Comparison of ENCODE assay signal across 8 mouse cellular contexts in the genomic region with DNA sequence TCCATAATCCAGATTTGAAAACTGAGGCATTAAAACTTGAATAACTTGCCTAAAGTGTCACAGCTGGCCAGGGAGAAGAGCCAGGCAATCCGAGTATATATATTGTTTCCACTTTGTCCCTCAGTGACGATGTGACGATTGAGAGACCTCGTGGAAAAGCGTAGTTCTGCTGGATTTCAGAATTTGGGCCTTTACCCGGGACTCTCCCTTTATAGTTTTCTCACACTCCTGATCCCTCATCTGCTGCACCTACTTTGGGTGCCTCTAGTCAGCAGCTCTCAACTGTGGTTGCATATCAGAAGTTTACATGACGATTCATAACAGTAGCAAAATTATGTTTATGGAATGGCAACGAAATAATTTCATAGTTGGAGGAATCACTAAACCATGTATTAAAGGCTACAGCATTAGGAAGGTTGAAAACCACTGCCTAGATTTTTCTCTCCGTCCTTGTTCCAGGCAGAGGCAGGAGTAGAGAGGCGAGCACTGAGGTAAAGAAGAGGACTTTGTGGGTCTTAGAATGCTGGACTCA. TPM values are rescaled to one million over a fixed set of nuclear protein-coding genes. Genes with fewer than 3 reads are reported as not detected.
DNase-seq lines count a peak whose midpoint lies in the region; ATAC-seq and TF ChIP-seq lines count a peak whose summit lies in the region.

No protein-coding gene starts in this region.

- H3K4me2 ChIP-seq in embryonic facial prominence, embryonic 13.5 days = peak overlapping the region; percentile 77
- H3K4me2 ChIP-seq in intestine, embryonic 16.5 days (ENCODE audit: low read depth, low read length) = peak overlapping the region; percentile 67

- H3K9me3 ChIP-seq in megakaryocyte, embryonic 14.5 days = no peaks in the 10 kb centered on the region
- no peaks in the 10 kb centered on the region for H3K9me3 ChIP-seq in embryonic facial prominence, embryonic 13.5 days
- no peaks in the 10 kb centered on the region for H3K9me3 ChIP-seq in intestine, embryonic 16.5 days (ENCODE audit: control insufficient read depth, low read length)

- peak overlapping the region; percentile 57; the same call in 1 of the 2 replicates for H3K27ac ChIP-seq in embryonic facial prominence, embryonic 13.5 days
- peak overlapping the region; percentile 85 for H3K27ac ChIP-seq in intestine, embryonic 16.5 days (ENCODE audit: low read length)
- H3K27ac ChIP-seq in olfactory bulb, adult 2 months (ENCODE audit: insufficient read depth, low read depth, low read length) = no peak overlapping the region

- peaks cover 3% of the 10 kb centered on the region for H3K27me3 ChIP-seq in megakaryocyte, embryonic 14.5 days (replicated peaks)
- H3K27me3 ChIP-seq in embryonic facial prominence, embryonic 13.5 days = no peaks in the 10 kb centered on the region
- no peaks in the 10 kb centered on the region for H3K27me3 ChIP-seq in intestine, embryonic 16.5 days (replicated peaks; ENCODE audit: control insufficient read depth, insufficient read depth, low read length)

- no peak for DNase-seq in thymus, postnatal 0 days (ENCODE audit: low spot score)
- DNase-seq in T-cell, adult 2 months (ENCODE audit: low spot score) = no peak
- DNase-seq in lung, postnatal 10 days = no peak

- no peak for TF ChIP-seq POLR2A in olfactory bulb, adult 2 months (IDR thresholded peaks at IDR 0.05; ENCODE audit: insufficient read depth, low read depth, low read length)

- WGBS in embryonic facial prominence, embryonic 13.5 days = 40% methylated on average over 10 of the region's 10 CpGs
- 30% methylated on average over 10 of the region's 10 CpGs for WGBS in intestine, embryonic 16.5 days
- 34% methylated on average over 10 of the region's 10 CpGs for WGBS in olfactory bulb, adult 2 months

- H3K4me1 ChIP-seq in megakaryocyte, embryonic 14.5 days = peaks cover 63% of the 10 kb centered on the region
- H3K4me1 ChIP-seq in embryonic facial prominence, embryonic 13.5 days = peaks cover 15% of the 10 kb centered on the region; the same call in 1 of the 2 replicates
- peaks cover 11% of the 10 kb centered on the region for H3K4me1 ChIP-seq in intestine, embryonic 16.5 days (ENCODE audit: control insufficient read depth, insufficient read depth, low read length)
- no peaks in the 10 kb centered on the region for H3K4me1 ChIP-seq in olfactory bulb, adult 2 months (ENCODE audit: control insufficient read depth, insufficient read depth, low read length)

- peaks cover 35% of the 10 kb centered on the region for H3K36me3 ChIP-seq in megakaryocyte, embryonic 14.5 days (replicated peaks; ENCODE audit: low read length)
- no peaks in the 10 kb centered on the region for H3K36me3 ChIP-seq in embryonic facial prominence, embryonic 13.5 days
- 0 out of 2 replicates have a peak, but pooled peaks cover 2% of the 10 kb centered on the region for H3K36me3 ChIP-seq in intestine, embryonic 16.5 days (ENCODE audit: control insufficient read depth, insufficient read depth, low read length)

- no peak for TF ChIP-seq CTCF in olfactory bulb, adult 2 months (IDR thresholded peaks at IDR 0.05; ENCODE audit: insufficient read depth, low read depth, low read length)

- peak overlapping the region; percentile 86 for H3K9ac ChIP-seq in embryonic facial prominence, embryonic 13.5 days
- peak overlapping the region; percentile 97 for H3K9ac ChIP-seq in intestine, embryonic 16.5 days (ENCODE audit: low read depth, low read length)

- peak overlapping the region; percentile 91 for H3K4me3 ChIP-seq in megakaryocyte, embryonic 14.5 days (replicated peaks)
- peak overlapping the region; percentile 72 for H3K4me3 ChIP-seq in embryonic facial prominence, embryonic 13.5 days
- peak overlapping the region; percentile 83 for H3K4me3 ChIP-seq in intestine, embryonic 16.5 days (ENCODE audit: low read length)
- peak overlapping the region; percentile 86; the same call in 1 of the 2 replicates for H3K4me3 ChIP-seq in olfactory bulb, adult 2 months (ENCODE audit: insufficient read depth, low read depth, low read length)

- ATAC-seq in megakaryocyte, adult 5-6 weeks (ENCODE audit: poor library complexity, severe bottlenecking) = no peak
- no peak for ATAC-seq in embryonic facial prominence, embryonic 13.5 days (ENCODE audit: insufficient number of reproducible peaks, insufficient read depth, low FRiP score, low TSS enrichment, low read depth)
- no peak for ATAC-seq in intestine, embryonic 16.5 days

RNA-seq across cellular contexts. Expression of a gene that starts 0.9 kb away (rescaled TPM):
- 4.1 and 14.0 TPM in 2 replicates for polyA plus RNA-seq in megakaryocyte, embryonic 14.5 days (2012; ENCODE audit: insufficient read depth, low replicate concordance)
- 41.1 and 41.5 TPM in 2 replicates for total RNA-seq in megakaryocyte, adult 5-6 weeks (2015)
- total RNA-seq in megakaryocyte, adult 5-6 weeks (2017) = 25.2 and 30.4 TPM in 2 replicates
- polyA plus RNA-seq in embryonic facial prominence, embryonic 13.5 days (2015; fragmentation: Nextera tagmentation; extraction: Ambion mirVana) = 52.1 and 61.6 TPM in 2 replicates
- polyA plus RNA-seq in intestine, embryonic 16.5 days (2015; fragmentation: Nextera tagmentation; extraction: Ambion mirVana) = 88.7 and 90.2 TPM in 2 replicates
- not detected in 2 replicates for polyA plus RNA-seq in olfactory bulb, adult 2 months (2012; ENCODE audit: insufficient read depth, insufficient read length, low replicate concordance, missing spikeins)
- polyA plus RNA-seq in thymus, postnatal 0 days (2015; fragmentation: Nextera tagmentation; extraction: Ambion mirVana) = 65.8 and 66.8 TPM in 2 replicates

RNA-seq across cellular contexts. Expression of a gene that starts 17.1 kb away (rescaled TPM):
- polyA plus RNA-seq in megakaryocyte, embryonic 14.5 days (2012; ENCODE audit: insufficient read depth, low replicate concordance) = not detected in 2 replicates
- total RNA-seq in megakaryocyte, adult 5-6 weeks (2015) = not detected in 2 replicates
- not detected in 2 replicates for total RNA-seq in megakaryocyte, adult 5-6 weeks (2017)
- 0.49 and 0.61 TPM in 2 replicates for polyA plus RNA-seq in embryonic facial prominence, embryonic 13.5 days (2015; fragmentation: Nextera tagmentation; extraction: Ambion mirVana)
- 0.15 and 0.16 TPM in 2 replicates for polyA plus RNA-seq in intestine, embryonic 16.5 days (2015; fragmentation: Nextera tagmentation; extraction: Ambion mirVana)
- not detected in 2 replicates for polyA plus RNA-seq in olfactory bulb, adult 2 months (2012; ENCODE audit: insufficient read depth, insufficient read length, low replicate concordance, missing spikeins)
- polyA plus RNA-seq in thymus, postnatal 0 days (2015; fragmentation: Nextera tagmentation; extraction: Ambion mirVana) = 0.08 and 0.10 TPM in 2 replicates
